Mouse (Mus musculus) brain, embryonic 18.5 days (tissue): ENCODE measurements around the gene Klf12.

ENCODE experiments used
- DNase-seq: peaks from one replicate; pipeline ENCODE4 v3.0.0-alpha.2; 2012; ENCODE audit warnings: low read depth, low spot score

The Klf12 gene

DNA sequence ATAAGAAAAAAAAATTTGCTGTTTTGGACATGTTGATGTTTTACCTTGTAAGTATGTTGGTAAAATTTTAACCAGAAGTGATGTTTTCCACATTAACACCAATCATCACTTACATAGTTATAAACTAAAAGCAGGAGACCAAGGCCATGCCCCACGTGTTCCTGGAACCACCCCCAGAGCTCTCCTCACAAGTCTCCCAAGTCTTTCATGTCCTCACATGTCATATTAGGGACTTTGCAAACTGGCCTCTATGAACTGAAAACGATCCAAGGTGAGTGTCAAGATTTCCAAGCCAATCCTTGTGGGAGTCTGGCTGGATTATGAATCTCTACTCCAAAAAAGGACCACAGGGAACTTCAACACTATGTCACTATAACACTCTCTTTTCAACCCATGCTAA is 231.6 kb downstream of the Klf12 start:
- no peak for DNase-seq

DNA sequence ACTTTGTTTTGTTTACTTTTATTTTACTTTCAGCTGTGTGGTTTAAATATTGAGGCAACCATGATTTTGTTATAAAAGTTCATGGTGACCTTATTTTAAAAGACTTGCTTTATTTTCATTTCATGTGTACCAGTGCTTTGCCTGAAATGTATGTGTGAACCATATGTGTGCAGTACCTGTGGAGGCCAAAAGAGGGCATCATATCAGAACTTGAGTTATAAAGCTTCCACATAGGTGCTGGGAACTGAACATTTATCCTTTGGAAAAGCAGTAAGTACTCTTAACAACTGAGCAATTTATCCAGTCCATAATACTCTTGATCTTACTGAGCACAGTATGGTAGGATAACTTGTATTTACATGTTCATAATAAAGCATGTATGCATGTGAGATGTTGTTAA is 239.0 kb downstream of the Klf12 start:
- DNase-seq = no peak

DNA sequence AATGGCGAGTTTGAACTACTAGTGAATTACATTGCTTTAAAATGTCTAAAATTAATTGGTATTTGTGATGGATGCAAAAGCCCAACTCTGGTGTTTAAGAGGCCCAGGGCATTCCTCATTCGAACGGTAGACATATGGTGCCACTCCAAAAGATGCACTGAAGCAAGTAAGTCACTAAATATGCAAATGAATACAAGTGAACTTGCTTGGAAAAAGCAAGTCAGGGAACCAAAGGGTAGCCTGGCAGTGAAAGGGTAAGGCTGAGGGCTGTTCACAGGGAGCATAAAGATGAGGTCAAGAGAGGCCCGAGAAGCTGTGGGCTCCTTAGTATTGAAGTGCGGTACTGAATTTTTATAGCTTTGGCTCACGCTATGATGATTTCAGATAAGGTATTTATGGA is 242.7 kb downstream of the Klf12 start:
- no peak for DNase-seq

DNA sequence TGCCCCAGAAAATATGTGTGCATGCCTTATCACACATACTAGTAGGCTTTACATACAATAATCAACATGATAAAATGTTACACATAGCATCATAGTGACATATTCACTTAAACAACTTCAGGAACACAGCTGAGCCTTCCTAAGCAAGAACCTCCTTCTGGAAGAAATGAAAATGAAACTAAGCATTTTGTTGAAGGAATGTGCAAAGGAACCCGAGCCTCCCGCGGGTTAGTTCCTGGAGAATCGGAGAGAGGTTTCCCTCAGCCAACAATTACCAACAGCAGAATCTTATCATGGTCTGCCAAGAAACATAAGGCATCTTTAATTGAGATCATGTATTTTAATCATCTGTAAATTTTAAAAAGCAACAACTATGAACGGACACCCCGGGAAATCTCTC is 257.8 kb downstream of the Klf12 start:
- DNase-seq = no peak

DNA sequence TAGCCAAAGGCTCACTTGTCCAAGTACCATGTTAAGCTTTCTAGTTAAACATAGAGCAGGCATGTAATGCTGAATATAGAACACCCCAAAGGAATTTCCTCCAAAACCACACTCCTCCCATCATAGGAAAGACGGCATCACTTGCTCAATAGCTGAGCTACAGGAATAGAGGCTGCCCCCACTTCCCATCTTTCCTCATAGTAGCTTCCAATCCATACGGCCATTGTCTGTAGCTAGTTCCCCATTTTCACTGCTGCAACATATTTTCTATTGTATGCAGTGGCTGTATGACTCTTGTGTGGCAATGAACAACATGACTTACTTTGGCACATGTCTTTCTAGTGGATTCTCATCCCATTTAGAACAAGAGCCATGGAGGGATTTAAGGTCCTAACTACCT is 267.3 kb downstream of the Klf12 start:
- DNase-seq = no peak

DNA sequence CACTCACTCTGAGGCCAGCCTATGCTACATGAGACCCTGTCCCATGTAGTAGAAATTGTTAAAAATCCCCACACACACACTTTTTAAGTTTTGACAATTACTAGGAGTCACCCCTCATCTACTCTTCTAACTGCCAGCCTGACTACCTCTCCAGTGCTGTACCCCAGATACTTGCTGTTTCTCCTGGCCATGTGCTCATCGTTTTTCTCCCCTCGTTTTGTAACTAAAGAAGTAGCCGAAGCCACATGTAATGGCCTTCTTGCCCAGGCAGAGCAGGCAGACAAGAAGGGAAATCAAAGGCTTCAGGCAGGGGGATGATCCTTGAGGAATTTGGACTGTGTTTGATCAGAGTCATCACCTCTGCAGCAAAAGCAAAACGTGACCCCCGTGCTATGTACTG is 274.0 kb downstream of the Klf12 start:
- no peak for DNase-seq

DNA sequence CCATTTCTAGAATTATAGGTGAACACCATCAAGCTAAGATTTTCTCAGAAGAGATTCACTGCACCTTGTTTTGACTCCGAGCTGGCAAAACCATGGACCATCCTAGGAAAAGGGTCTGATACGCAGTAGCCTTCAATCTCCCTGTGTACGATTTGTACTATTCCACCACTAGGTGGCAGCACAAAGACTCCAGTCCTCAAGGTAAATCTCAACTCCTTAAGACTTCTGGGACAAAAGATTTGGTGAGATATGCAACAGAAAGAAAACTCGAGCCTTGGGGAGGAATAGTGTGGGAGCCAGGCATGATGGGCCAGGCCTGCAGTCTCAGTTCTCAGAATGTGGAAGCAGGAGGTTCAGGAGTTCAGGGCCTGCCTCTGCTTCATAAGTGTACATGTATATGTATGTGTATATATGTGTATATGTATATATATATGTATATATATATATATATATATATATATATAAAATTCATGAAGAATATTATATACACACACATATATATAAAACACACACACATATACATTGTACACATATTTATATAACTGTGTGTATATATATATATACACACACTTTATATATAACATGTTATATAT is 274.6 kb downstream of the Klf12 start:
- peak; percentile 18 for DNase-seq

DNA sequence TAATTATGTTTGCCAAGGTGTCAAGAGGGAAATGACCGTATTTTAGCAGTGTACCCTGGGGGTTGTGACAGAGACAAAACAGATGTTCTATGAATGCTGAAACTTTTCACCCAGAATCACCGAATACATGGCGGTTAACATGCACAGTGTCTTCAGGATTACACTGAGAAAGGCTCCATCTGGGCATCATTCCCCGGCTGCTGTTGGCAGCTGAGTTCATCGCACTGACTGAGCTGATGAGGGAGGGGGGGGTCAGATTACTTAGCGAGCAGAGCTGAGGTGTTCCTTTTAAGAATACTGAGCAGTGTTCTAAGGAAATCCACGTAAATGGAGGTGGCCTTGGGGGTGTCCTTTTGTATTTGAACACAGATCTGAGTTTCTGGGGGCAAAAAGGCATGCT is 301.0 kb downstream of the Klf12 start:
- DNase-seq = no peak

DNA sequence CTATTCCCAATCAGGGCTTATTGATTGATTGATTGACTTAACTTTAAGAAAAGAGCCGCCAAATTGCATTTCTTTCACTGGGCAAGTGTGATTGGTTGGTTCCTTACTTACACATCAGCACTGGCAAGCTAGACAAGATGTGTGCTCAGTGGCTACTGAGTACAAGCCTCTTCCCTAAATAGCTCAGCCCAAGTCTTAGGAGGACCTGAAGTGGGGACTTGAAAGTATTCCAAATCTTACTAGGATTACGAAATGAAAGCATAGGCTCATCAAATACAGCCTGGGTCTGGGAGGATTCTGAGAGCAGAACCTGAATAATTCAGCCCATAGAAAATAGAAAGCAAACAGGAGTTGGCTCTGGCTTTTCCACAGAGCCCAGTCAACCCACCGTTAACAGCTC is 303.3 kb downstream of the Klf12 start:
- DNase-seq = no peak

DNA sequence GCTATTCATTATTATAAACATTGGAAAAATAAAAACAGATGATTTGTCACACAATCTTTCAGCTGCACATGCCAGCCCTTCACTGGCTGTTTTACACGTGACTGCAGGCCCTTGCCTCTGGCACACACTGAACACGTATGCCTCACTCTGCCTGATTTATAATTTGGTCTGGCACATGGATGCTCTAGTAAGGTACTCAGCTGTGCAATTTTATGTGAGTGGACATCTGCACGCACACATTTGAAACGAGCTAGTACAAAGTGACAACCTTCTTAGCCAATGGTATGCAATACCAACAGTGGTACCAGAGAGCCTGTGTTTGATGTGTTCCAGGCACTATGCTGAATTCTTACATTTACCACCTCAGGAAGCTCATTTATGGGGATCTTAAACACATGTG is 316.6 kb downstream of the Klf12 start:
- no peak for DNase-seq

DNA sequence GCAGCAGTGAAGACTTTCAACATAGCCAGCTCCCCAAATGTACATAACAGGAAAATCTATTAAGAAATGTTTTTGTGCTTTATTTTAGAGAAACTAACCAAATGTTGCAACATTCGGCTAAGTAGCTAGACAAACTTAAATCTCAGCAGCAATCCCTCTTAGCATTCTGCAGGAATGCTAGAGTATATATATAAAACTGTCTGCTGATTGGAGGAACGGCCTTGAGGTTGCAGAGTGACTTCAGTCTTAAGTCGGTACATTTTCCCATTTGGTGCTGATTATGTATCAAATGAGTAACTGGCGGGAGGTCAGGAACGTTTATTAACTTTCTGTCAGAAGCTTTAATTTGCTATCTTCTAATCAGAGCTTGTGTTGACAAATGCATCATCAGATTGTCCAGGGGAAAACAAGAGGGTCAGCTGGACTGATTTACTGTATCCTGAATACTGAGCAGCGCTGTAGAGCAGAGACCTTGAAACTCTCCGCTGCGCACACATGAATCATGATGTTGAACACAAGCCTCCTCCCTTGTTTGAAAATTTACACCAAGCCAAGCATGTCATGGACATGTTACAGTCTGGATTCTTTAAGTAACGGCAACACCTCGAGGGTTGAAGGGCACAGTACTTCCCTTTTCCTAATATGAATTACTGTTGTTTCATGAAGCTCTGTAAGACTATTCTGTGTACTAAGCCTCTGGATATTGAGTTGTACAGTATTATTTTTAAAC is 323.8 kb downstream of the Klf12 start:
- DNase-seq = no peak

DNA sequence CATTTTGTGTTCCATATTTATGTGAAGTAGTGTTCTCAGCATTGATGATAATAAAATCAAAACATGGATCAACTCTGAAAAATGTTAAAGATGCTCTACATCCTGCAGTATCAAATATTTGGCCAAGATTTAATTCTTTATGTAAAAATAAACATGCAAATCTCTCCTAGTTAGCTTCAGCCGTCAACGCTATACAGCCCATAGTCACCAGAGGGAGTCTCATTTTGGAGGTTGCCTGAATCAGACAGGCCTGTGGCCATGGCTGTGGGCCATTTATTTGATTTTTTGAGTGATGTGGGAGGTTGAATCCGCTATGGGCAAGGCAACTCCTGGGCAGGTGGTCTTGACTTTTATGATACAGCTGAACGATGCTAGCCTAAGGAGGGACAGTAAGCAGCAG is 329.3 kb downstream of the Klf12 start:
- no peak for DNase-seq

DNA sequence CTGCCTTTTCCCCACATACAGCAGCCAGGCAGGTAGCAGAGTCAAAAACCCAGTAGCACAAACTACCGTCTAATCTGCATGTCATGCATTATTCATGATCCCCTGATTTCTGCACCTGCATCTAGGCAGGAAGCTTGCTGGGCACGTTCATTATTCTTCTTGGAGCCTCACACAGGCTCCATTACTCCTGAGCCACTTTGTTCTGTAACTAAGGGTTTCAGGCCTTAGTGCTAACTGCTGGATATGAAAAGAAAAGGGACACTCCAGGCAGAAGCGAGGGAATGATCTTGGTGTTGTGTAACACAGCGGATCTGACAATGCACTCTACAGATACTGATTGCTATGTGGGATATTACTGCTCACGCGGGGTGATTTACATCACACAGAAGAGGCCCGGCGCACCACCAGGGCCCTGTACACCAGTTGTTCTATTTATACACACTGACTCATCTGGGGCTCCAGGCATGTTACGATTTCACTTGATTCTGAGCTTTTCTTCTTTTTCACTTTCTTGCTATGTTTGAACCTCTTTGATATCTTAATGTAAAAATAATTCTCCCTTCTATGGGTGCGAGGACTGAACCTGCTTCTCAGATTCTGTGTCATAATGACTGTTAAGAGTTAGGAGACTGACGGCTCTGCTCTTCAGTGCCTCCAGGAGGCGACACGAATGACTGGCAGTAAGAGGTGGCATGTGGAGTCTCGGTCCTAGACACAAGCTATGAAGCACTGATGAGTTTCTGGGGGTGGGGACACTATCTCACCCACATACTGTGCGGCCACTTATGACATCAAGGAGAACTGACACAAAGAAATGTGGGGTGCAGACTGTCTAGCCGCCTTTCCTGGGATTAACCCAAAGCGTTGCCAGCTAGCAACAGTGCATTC is 340.0 kb downstream of the Klf12 start:
- DNase-seq = no peak

DNA sequence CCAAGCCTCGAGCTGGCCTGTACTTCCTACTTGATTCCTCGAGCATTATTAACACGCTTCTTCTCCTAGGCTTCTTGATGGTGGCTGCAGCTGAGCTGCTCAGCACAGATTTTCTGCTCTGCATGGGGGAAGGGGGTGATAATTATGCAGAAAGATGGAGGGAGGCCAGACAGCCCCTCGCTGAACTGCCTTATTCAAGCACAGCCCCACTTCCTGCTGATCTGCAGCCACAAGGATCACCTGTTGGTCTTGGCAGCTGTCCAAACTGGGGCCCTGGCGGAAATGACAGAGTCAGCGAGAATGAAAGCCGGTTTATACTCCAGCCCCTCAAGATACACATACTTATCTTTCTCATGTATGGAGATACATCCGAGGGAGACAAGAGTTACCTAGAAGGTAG is 341.3 kb downstream of the Klf12 start:
- DNase-seq = peak; percentile 58

DNA sequence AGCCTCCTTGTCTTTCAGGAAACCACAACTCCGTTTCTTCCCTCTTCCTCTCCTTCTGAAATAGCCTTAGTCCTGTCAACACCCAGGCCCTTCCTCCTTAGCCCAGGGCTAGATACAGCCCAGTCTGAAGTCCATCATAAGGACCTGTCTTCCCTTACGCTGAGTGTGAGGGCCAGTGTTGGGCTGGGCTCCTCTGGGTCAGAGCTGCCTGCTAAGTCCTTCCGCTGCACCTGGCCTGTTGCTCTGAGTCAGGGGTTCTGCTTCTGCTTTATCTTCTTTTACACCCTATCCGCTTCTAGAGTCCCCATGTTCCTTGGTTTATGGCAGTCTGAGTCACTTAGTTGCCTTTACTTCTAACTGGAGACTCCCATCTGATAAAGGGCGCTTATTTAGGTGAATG is 351.0 kb downstream of the Klf12 start:
- DNase-seq = no peak

DNA sequence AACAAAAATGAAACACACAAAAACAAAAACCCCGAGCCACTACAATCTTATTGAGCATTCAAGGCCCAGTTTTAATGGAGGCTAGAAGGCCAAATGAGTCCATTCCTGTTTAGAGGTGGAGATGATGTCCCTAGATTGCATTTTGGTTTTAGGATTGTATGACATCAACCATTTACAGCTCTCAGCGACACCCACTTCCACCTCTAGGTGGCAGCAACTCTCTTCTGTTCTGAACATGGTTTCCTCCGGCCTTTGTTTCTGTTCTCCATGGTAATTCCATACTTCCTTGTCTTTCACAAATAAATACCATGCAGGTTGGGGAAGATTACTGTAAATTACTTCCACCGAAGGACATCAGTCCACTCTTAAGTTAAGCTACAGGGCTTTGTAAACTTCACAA is 352.6 kb downstream of the Klf12 start:
- DNase-seq = no peak

DNA sequence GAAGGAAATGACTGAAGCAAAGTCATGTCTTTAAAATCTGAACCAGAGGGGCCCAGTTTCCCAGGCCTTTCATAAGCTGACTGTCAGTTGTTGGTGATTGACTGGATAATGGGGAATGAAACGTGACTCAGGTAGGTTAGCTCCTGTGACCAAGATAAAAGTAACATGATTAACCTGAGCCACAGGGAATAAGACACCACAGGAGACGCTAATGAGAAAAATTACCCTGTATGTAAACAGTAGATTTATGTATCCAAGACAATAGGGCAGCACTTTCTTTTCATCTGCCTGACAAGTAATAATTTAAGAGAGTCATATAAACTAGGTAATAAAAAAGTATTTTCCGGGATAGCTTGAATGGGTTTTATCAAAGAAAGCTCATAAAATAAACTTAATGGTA is 372.6 kb downstream of the Klf12 start:
- no peak for DNase-seq

DNA sequence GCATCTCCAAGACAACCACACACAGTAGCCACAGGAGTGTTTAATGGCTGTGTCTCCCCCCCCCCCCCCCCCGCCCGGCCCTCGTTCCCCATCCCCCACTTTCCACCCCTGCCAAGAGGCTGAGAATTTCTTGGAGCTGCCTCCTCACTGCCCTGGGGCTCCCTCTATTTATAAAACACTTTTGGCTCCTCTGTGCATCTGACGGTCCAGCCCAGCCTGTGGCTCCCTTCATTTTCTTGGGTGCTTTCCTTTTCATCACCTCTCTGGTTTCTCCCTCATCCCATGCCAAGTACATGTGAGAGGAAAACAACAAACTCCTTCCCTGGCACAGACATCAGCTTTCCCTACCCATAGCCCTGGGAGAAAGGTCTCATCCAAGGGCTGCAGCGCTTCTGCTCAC is 373.6 kb downstream of the Klf12 start:
- no peak for DNase-seq

DNA sequence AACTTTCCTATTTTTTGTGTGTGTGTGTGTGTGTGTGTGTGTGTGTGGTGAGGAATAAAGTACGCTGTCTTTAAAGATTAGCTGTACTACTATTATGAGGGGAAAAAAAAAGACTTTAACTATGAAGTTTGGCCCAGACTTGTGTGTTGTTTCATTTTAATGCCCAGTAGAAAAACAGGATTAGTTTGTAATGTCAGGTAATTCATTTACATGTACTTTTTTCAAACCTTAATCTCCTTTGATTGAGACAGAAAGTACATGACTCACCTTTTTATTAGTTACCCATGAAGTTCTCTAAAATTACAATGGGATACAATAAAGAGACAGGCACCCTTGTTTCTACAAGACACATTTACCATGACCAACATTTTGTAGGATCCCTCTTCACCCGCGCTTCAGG is 383.6 kb downstream of the Klf12 start:
- DNase-seq = no peak

DNA sequence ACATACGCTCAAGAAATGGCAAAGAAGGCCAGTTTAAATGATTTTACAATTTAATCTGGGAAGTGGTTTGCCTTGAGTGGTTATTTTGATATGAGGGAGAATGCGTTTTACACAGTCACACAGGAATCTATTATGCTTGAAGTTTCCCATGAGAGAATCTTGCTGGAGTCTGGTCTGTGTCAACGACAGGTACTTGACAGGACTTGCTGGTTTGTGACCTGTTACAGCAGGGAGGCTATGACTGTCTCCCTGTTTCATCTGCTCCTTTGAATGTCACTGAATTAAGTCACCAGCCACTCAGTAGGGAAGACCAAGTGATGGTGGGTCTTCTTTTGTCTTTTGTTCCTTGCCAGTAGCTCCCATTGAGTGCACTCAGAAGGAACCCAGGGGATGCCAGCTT is 385.6 kb downstream of the Klf12 start:
- DNase-seq = no peak

DNA sequence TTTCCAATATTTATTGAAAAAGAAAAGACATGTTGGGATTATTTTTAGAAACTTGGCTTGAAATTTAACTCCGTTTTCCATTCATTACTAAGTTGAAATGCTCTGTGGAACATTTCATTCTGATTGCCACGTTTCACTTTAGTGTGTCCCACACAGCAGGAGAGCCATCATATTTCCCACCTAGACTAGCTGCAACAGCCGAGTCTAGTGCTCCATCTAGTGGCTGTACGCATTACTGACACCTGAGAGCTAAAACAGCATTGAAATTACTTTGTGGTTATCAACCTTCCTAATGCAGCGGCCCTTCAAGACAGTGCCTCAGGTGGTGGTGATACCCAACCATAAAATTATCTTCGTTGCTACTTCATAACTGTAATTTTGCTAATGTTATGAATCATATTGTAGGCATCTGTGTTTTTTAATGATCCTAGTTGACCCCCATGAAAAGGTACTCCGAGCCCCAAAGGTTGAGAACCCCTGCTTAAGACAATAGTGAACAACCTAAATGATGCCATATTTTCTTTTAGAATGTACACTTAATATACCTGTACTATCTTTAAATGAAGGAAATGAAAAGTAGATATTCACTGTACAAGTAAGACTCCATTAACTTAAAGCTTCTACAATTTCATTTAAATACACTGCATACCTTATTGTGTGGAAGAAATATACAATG is 389.6 kb downstream of the Klf12 start:
- DNase-seq = peak; percentile 50

DNA sequence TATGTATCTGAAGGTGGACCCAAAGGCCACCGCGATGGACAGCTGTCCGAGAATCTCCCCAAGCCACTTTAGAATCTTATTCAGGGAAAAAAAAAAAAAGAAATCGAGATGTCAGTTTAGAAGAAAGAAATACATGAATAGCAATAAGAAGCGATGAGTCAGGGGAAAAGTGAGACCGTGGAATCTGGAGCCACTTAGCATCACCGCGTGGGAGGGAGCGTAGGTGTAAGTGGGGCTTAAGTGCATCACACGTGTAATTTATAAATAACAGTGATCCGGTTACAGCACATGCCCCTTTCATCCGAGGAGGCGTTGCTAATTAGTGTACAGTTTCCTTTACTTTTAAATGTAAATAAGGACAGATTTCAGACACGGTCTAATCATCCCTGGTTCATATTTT is 390.4 kb downstream of the Klf12 start:
- no peak for DNase-seq
